Mouse (Mus musculus) ES-Bruce4 (cell line): ENCODE results near the gene Klhdc2.

ENCODE experiments used
- CTCF ChIP-seq: IDR thresholded peaks from one replicate; pipeline ENCODE4 v1.8.1; 2011; ENCODE audit warnings: low read depth, low read length
- POLR2A ChIP-seq: IDR thresholded peaks from one replicate; pipeline ENCODE4 v1.8.1; 2011; ENCODE audit warnings: low read length; ENCODE audit not compliant: insufficient read depth

DNA sequence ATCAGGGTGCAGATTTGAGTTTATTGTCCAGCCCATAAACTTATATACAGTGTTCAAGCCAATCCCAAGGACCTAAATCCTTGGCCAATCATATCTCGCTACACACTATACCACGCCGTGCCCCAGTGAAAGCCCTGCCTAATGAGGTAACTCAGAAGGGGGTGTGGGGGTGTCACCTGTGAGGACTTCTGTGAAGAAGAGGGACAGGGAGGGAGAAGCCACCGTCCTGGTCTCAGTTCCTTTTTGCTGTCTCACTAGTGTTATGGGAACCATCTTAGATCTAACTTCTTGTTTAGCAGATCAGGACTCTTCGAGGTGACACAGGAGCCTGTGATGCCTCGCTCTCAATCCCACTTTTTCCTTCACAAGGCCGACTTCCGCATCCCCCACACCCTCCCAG, 8.9 kb upstream of the Klhdc2 start:
- TF ChIP-seq POLR2A (no peak), CTCF (no peak)
